Mouse (Mus musculus) leukemia stem cell, adult 10-12 weeks (primary cell): ENCODE data around the gene Rhox12. TPM values are rescaled to one million over a fixed set of nuclear protein-coding genes. Genes with fewer than 3 reads are reported as not detected.

Source experiments
- polyA plus RNA-seq: library from polyadenylated mRNA; stranded (reverse); fragments of >175 nt; gene quantifications from 2 replicates; pipeline ENCODE4 v1.2.3, GENCODE M21; 2012; ENCODE audit warnings: low replicate concordance

Rhox12 gene
- polyA plus RNA-seq: not detected in 2 replicates

DNA sequence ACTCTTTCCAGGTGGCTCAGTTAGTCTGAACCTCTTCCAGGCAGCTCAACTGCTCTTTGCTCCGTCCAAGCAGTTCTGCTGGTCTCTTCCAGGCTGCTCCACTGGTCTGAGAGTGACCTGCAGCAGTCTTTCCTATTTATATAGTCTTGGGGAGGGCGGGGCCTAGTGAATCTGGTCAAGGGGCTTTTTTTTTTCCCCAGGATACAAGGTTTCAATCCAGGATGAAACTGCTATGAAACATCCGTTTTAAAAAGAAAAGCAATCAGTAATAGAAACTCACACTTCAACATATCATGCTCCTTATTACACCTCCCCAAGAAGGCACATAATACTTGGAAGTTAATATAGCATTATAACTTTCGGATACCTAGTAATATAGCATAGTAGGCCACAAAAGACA, at the start of gene Rhox12:
Gene Rhox12 (minus strand): TSS at position 101 of the 400 bp plus-strand sequence.

DNA sequence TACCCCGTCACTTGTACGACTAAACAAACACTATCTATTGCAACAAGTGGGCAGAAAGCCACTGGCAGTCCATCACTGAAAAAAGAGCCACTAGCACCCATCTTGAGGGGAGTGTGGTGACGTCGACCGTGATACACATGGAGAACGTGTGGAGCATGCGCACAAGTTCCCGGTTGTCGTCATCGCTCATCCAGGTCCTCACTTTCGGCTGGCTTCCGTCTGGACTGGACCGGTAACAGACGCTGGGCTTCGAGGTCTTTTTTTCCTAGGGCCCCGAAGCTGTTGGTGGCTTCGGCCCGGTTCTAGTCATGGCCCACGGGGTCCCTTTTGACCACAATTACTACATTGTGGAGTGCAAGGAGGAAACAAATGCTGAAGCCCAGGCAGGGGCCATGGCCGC, 10.3 kb upstream of the Rhox12 start, which contains the start of gene Rhox13:
Gene Rhox13 (plus strand): TSS at position 238 of the 400 bp plus-strand sequence.

GRCm38 (mm10) chrX:38085041-38085440, 25.7 kb downstream of the Rhox12 start, which contains the start of gene Rhox11:
Rhox11 (minus strand) TSS chrX:38085141.

GRCm38 (mm10) chrX:38066175-38066574, 44.5 kb downstream of the Rhox12 start, which contains the start of gene Rhox10:
Rhox10 (plus strand) TSS chrX:38066475.

Other genes starting within 250 kb of the Rhox12 start
- gene Rhox8, start 232.0 kb downstream of the Rhox12 start, polyA plus RNA-seq: not detected in 2 replicates
- gene Rhox7b, start 213.7 kb downstream of the Rhox12 start, polyA plus RNA-seq: not detected in 2 replicates
- gene Rhox9, start 209.1 kb downstream of the Rhox12 start, polyA plus RNA-seq: not detected in 2 replicates
- not detected in 2 replicates for gene Btg1-ps1, start 92.1 kb downstream of the Rhox12 start, polyA plus RNA-seq
- not detected in 2 replicates for gene Btg1-ps2, start 67.8 kb downstream of the Rhox12 start, polyA plus RNA-seq
- not detected in 2 replicates for gene Rhox10, start 44.4 kb downstream of the Rhox12 start, polyA plus RNA-seq
- gene Rhox11, start 25.8 kb downstream of the Rhox12 start, polyA plus RNA-seq: not detected in 2 replicates
- not detected in 2 replicates for gene Rhox13, start 10.3 kb upstream of the Rhox12 start, polyA plus RNA-seq
- gene Zbtb33, start 78.9 kb upstream of the Rhox12 start, polyA plus RNA-seq: 2.2 and 3.6 TPM in 2 replicates
- not detected in 2 replicates for gene Tmem255a, start 141.5 kb upstream of the Rhox12 start, polyA plus RNA-seq
- not detected in 2 replicates for gene Atp1b4, start 205.3 kb upstream of the Rhox12 start, polyA plus RNA-seq